Mouse (Mus musculus): Measurements from ENCODE around the gene Dusp6. TPM values are rescaled to one million over a fixed set of nuclear protein-coding genes. Genes with fewer than 3 reads are reported as not detected.
"Not testable (repeated sequence)": the region's sequence is repeated elsewhere in the genome, so short reads cannot be mapped to it uniquely, and the experiment has no call there.

Dusp6 gene
- 34.1 and 40.1 TPM in 2 replicates for polyA plus RNA-seq (2014; fragmentation: Nextera tagmentation; extraction: Ambion mirVana)

GRCm38 (mm10) chr10:99262867-99263379 lies at the start of gene Dusp6:
Gene Dusp6 (plus strand): TSS chr10:99263231.
- DNase-seq (ENCODE audit: low spot score) = peak; percentile 99
- Histone ChIP-seq H3K4me1 (ENCODE audit: control insufficient read depth, insufficient read depth, low read length) (peaks cover 23% of the 10 kb centered on the region), H3K4me3 (ENCODE audit: low read depth, low read length) (peak within 1 kb of the TSS; percentile 62), H3K9ac (ENCODE audit: low read length) (peak within 1 kb of the TSS; percentile 86), H3K27ac (ENCODE audit: low read depth, low read length) (peak within 1 kb of the TSS; percentile 90), H3K27me3 (replicated peaks; ENCODE audit: control insufficient read depth, insufficient read depth, low read length) (peaks cover 18% of the 10 kb centered on the region; the same call in 1 of the 2 replicates), H3K36me3 (ENCODE audit: control insufficient read depth, insufficient read depth, low read length) (no peaks in the 10 kb centered on the region), H3K9me3 (replicated peaks; ENCODE audit: control insufficient read depth, low read length) (no peaks in the 10 kb centered on the region), H3K4me2 (ENCODE audit: low read length) (peak within 1 kb of the TSS; percentile 94)
- under 1% methylated on average over 29 of the region's 29 CpGs for WGBS
- ATAC-seq = peak; percentile 97

- ATAC-seq (no peak), DNase-seq (ENCODE audit: low spot score) (no peak)
- H3K4me2 ChIP-seq (ENCODE audit: low read length) = no peak overlapping the region
- no peaks in the 10 kb centered on the region for H3K4me1 ChIP-seq (ENCODE audit: control insufficient read depth, insufficient read depth, low read length)
- WGBS = 92% methylated on average over 15 of the region's 15 CpGs
- H3K9ac ChIP-seq (ENCODE audit: low read length) = no peak overlapping the region
- no peaks in the 10 kb centered on the region for H3K9me3 ChIP-seq (replicated peaks; ENCODE audit: control insufficient read depth, low read length)
- H3K36me3 ChIP-seq (ENCODE audit: control insufficient read depth, insufficient read depth, low read length) = no peaks in the 10 kb centered on the region
- no peak overlapping the region for H3K27ac ChIP-seq (ENCODE audit: low read depth, low read length)
- no peaks in the 10 kb centered on the region for H3K27me3 ChIP-seq (replicated peaks; ENCODE audit: control insufficient read depth, insufficient read depth, low read length)
- H3K4me3 ChIP-seq (ENCODE audit: low read depth, low read length) = no peak overlapping the region
Observed at GRCm38 (mm10) chr10:99214421-99215299, 48.4 kb upstream of the Dusp6 start.

- ATAC-seq; H3K4me1 ChIP-seq (ENCODE audit: control insufficient read depth, insufficient read depth, low read length); H3K9me3 ChIP-seq (replicated peaks; ENCODE audit: control insufficient read depth, low read length); H3K4me2 ChIP-seq (ENCODE audit: low read length); H3K27me3 ChIP-seq (replicated peaks; ENCODE audit: control insufficient read depth, insufficient read depth, low read length); H3K4me3 ChIP-seq (ENCODE audit: low read depth, low read length); H3K9ac ChIP-seq (ENCODE audit: low read length); H3K36me3 ChIP-seq (ENCODE audit: control insufficient read depth, insufficient read depth, low read length); DNase-seq (ENCODE audit: low spot score); H3K27ac ChIP-seq (ENCODE audit: low read depth, low read length): not testable (repeated sequence)
- 83% methylated on average over 15 of the region's 15 CpGs for WGBS
Observed at GRCm38 (mm10) chr10:99216570-99216969, 46.5 kb upstream of the Dusp6 start.

- no peak overlapping the region for H3K27ac ChIP-seq (ENCODE audit: low read depth, low read length)
- H3K4me1 ChIP-seq (ENCODE audit: control insufficient read depth, insufficient read depth, low read length) = no peaks in the 10 kb centered on the region
- H3K27me3 ChIP-seq (replicated peaks; ENCODE audit: control insufficient read depth, insufficient read depth, low read length) = no peaks in the 10 kb centered on the region
- no peak overlapping the region for H3K9ac ChIP-seq (ENCODE audit: low read length)
- 95% methylated on average over 8 of the region's 8 CpGs for WGBS
- H3K36me3 ChIP-seq (ENCODE audit: control insufficient read depth, insufficient read depth, low read length) = no peaks in the 10 kb centered on the region
- no peak overlapping the region for H3K4me2 ChIP-seq (ENCODE audit: low read length)
- no peak for DNase-seq (ENCODE audit: low spot score)
- H3K4me3 ChIP-seq (ENCODE audit: low read depth, low read length) = no peak overlapping the region
- ATAC-seq = no peak
- no peaks in the 10 kb centered on the region for H3K9me3 ChIP-seq (replicated peaks; ENCODE audit: control insufficient read depth, low read length)
Observed at GRCm38 (mm10) chr10:99221540-99221939, 41.5 kb upstream of the Dusp6 start.

- no peak for ATAC-seq
- H3K36me3 ChIP-seq (ENCODE audit: control insufficient read depth, insufficient read depth, low read length) = no peaks in the 10 kb centered on the region
- WGBS = 83% methylated on average over 5 of the region's 5 CpGs
- no peak overlapping the region for H3K4me3 ChIP-seq (ENCODE audit: low read depth, low read length)
- H3K9me3 ChIP-seq (replicated peaks; ENCODE audit: control insufficient read depth, low read length) = no peaks in the 10 kb centered on the region
- H3K4me2 ChIP-seq (ENCODE audit: low read length) = no peak overlapping the region
- no peaks in the 10 kb centered on the region for H3K27me3 ChIP-seq (replicated peaks; ENCODE audit: control insufficient read depth, insufficient read depth, low read length)
- H3K9ac ChIP-seq (ENCODE audit: low read length) = no peak overlapping the region
- H3K4me1 ChIP-seq (ENCODE audit: control insufficient read depth, insufficient read depth, low read length) = peaks cover 2% of the 10 kb centered on the region; the same call in 1 of the 2 replicates
- H3K27ac ChIP-seq (ENCODE audit: low read depth, low read length) = no peak overlapping the region
- DNase-seq (ENCODE audit: low spot score) = no peak
Observed at GRCm38 (mm10) chr10:99222726-99223125, 40.3 kb upstream of the Dusp6 start.

GRCm38 (mm10) chr10:99224218-99224617 lies 38.8 kb upstream of the Dusp6 start:
- no peak overlapping the region for H3K4me3 ChIP-seq (ENCODE audit: low read depth, low read length)
- no peak overlapping the region for H3K4me2 ChIP-seq (ENCODE audit: low read length)
- H3K4me1 ChIP-seq (ENCODE audit: control insufficient read depth, insufficient read depth, low read length) = peaks cover 11% of the 10 kb centered on the region
- no peak overlapping the region for H3K9ac ChIP-seq (ENCODE audit: low read length)
- no peak overlapping the region for H3K27ac ChIP-seq (ENCODE audit: low read depth, low read length)
- no peak for ATAC-seq
- DNase-seq (ENCODE audit: low spot score) = no peak
- no peaks in the 10 kb centered on the region for H3K36me3 ChIP-seq (ENCODE audit: control insufficient read depth, insufficient read depth, low read length)
- WGBS = 55% methylated on average over 3 of the region's 3 CpGs
- H3K27me3 ChIP-seq (replicated peaks; ENCODE audit: control insufficient read depth, insufficient read depth, low read length) = no peaks in the 10 kb centered on the region
- no peaks in the 10 kb centered on the region for H3K9me3 ChIP-seq (replicated peaks; ENCODE audit: control insufficient read depth, low read length)

- DNase-seq (ENCODE audit: low spot score) = no peak
- no peak for ATAC-seq
- WGBS = 95% methylated on average over 5 of the region's 5 CpGs
- no peak overlapping the region for H3K4me2 ChIP-seq (ENCODE audit: low read length)
- no peaks in the 10 kb centered on the region for H3K36me3 ChIP-seq (ENCODE audit: control insufficient read depth, insufficient read depth, low read length)
- no peak overlapping the region for H3K27ac ChIP-seq (ENCODE audit: low read depth, low read length)
- H3K4me1 ChIP-seq (ENCODE audit: control insufficient read depth, insufficient read depth, low read length) = peaks cover 11% of the 10 kb centered on the region
- no peak overlapping the region for H3K4me3 ChIP-seq (ENCODE audit: low read depth, low read length)
- no peaks in the 10 kb centered on the region for H3K27me3 ChIP-seq (replicated peaks; ENCODE audit: control insufficient read depth, insufficient read depth, low read length)
- no peak overlapping the region for H3K9ac ChIP-seq (ENCODE audit: low read length)
- H3K9me3 ChIP-seq (replicated peaks; ENCODE audit: control insufficient read depth, low read length) = no peaks in the 10 kb centered on the region
Observed at GRCm38 (mm10) chr10:99226782-99227181, 36.2 kb upstream of the Dusp6 start.

GRCm38 (mm10) chr10:99227968-99228864 lies 34.8 kb upstream of the Dusp6 start:
- Histone ChIP-seq H3K4me1 (ENCODE audit: control insufficient read depth, insufficient read depth, low read length) (peaks cover 11% of the 10 kb centered on the region), H3K9me3 (replicated peaks; ENCODE audit: control insufficient read depth, low read length) (no peaks in the 10 kb centered on the region), H3K27me3 (replicated peaks; ENCODE audit: control insufficient read depth, insufficient read depth, low read length) (no peaks in the 10 kb centered on the region), H3K9ac (ENCODE audit: low read length) (no peak overlapping the region), H3K36me3 (ENCODE audit: control insufficient read depth, insufficient read depth, low read length) (no peaks in the 10 kb centered on the region), H3K4me3 (ENCODE audit: low read depth, low read length) (no peak overlapping the region), H3K4me2 (ENCODE audit: low read length) (no peak overlapping the region), H3K27ac (ENCODE audit: low read depth, low read length) (no peak overlapping the region; the same call in 1 of the 2 replicates)
- no peak for DNase-seq (ENCODE audit: low spot score)
- no peak for ATAC-seq
- WGBS = 26% methylated on average over 17 of the region's 17 CpGs
